In the genomic region with DNA sequence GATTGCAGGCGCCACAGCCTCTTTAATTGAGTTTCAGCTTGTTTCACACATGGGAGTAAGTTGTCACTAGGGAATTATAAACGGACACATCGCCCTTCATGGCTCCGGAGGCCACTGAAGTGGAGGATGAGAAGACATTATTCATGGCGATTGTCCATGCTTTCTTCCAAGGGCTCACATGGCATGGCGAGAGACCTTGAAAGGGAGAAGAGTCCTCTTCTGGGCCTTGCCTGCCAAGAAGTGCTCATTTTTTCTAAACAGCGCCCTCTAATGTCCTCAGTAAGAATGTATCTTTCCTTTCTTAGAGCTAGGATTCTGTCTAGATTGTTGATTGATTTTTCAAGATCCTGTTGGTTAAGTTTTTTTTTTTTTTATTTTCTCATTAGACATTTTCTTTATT, we compare ENCODE assay signal across 15 mouse cellular contexts.
DNase-seq lines count a peak whose midpoint lies in the region; ATAC-seq lines count a peak whose summit lies in the region.
"Had no signal": no experiment of that assay in that cellular context is flagged by ENCODE, and none has a peak within 500 bp of the region (broad histone marks: within the 10 kb centered on the region; RNA-seq: fewer than 3 reads in every experiment).

No protein-coding gene starts in this region.

- H3K27ac ChIP-seq in hindbrain, embryonic 11.5 days (ENCODE audit: low read depth, low read length), result no peak overlapping the region
- H3K27ac ChIP-seq: hindbrain, embryonic 13.5 days; liver, embryonic 13.5 days; midbrain, embryonic 12.5 days had no signal

- H3K4me3 ChIP-seq in hindbrain, embryonic 11.5 days (ENCODE audit: low read depth, low read length), result no peak overlapping the region
- H3K4me3 ChIP-seq: erythroblast, embryonic 14.5 days; hindbrain, embryonic 13.5 days; liver, embryonic 13.5 days; midbrain, embryonic 12.5 days had no signal

- no peak overlapping the region for H3K4me2 ChIP-seq in hindbrain, embryonic 11.5 days (replicated peaks; ENCODE audit: low read depth, low read length)
- H3K4me2 ChIP-seq: hindbrain, embryonic 13.5 days; liver, embryonic 13.5 days; midbrain, embryonic 12.5 days had no signal

- no peak overlapping the region for H3K9ac ChIP-seq in hindbrain, embryonic 11.5 days (ENCODE audit: low read depth, low read length)
- H3K9ac ChIP-seq: forebrain, postnatal 0 days; hindbrain, embryonic 13.5 days; liver, embryonic 13.5 days; midbrain, embryonic 12.5 days had no signal

- DNase-seq in kidney, adult 18-20 months, result peak; percentile 7
- DNase-seq in kidney, adult 11 months, result no peak
- DNase-seq in MEL-GATA-1-ER (ENCODE audit: extremely low read depth, low read depth), result peak; percentile 4
- peak; percentile 5 to 20 for DNase-seq in adrenal gland, postnatal 36 days
- peak; percentile 6 to 7 for DNase-seq in kidney, postnatal 36 days
- no peak for DNase-seq in gastrocnemius, postnatal 10 days
- DNase-seq in cerebellum, adult 18-20 months, result no peak
- DNase-seq in hindbrain, embryonic 11.5 days (ENCODE audit: low spot score), result no peak
- DNase-seq: forebrain, postnatal 0 days; gastrocnemius, postnatal 14 days; liver, embryonic 13.5 days; lung, postnatal 36 days had no signal

- no peaks in the 10 kb centered on the region for H3K9me3 ChIP-seq in hindbrain, embryonic 11.5 days (ENCODE audit: control insufficient read depth, low read length)
- H3K9me3 ChIP-seq: hindbrain, embryonic 13.5 days; liver, embryonic 13.5 days; midbrain, embryonic 12.5 days had no signal

- no peaks in the 10 kb centered on the region for H3K27me3 ChIP-seq in hindbrain, embryonic 11.5 days (ENCODE audit: control insufficient read depth, insufficient read depth, low read length)
- H3K27me3 ChIP-seq: hindbrain, embryonic 13.5 days; liver, embryonic 13.5 days; midbrain, embryonic 12.5 days had no signal

- no peak for ATAC-seq in hindbrain, embryonic 11.5 days (ENCODE audit: low FRiP score)
- ATAC-seq: forebrain, postnatal 0 days had no signal

- H3K4me1 ChIP-seq in hindbrain, embryonic 11.5 days (replicated peaks; ENCODE audit: control insufficient read depth, insufficient read depth, low read length), result no peaks in the 10 kb centered on the region
- H3K4me1 ChIP-seq: hindbrain, embryonic 13.5 days; liver, embryonic 13.5 days; midbrain, embryonic 12.5 days had no signal

- H3K36me3 ChIP-seq in hindbrain, embryonic 11.5 days (ENCODE audit: control insufficient read depth, insufficient read depth, low read length), result no peaks in the 10 kb centered on the region
- H3K36me3 ChIP-seq: hindbrain, embryonic 13.5 days; liver, embryonic 13.5 days; midbrain, embryonic 12.5 days had no signal

- 58% methylated on average over 7 of the region's 7 CpGs for WGBS in hindbrain, embryonic 11.5 days

Comparison
In these comparisons a context has a peak if more than half of its experiments do, and no peak if none do; other contexts are left out.
1. DNase-seq: peak in kidney, adult 18-20 months (single experiment), MEL-GATA-1-ER (single experiment), adrenal gland, postnatal 36 days (2 of 2) and kidney, postnatal 36 days (2 of 2); none in kidney, adult 11 months (single experiment), gastrocnemius, postnatal 10 days (single experiment), cerebellum, adult 18-20 months (0 of 2) and hindbrain, embryonic 11.5 days (single experiment).